Mouse (Mus musculus) midbrain, embryonic 10.5 days (tissue): ENCODE measurements around the gene Plod3. TPM values are rescaled to one million over a fixed set of nuclear protein-coding genes. Genes with fewer than 3 reads are reported as not detected.

Experiments
- DNase-seq: peaks from one replicate; pipeline ENCODE4 v3.0.0-alpha.2; 2017; ENCODE audit warnings: low spot score
- H3K27ac ChIP-seq: fragments of 300-500 bp; sonication (generic); replicated peaks from 2 replicates; pipeline ENCODE4 v1.5.1; 2016; ENCODE audit warnings: mild to moderate bottlenecking
- H3K27me3 ChIP-seq: fragments of 300-500 bp; sonication (generic); 2 replicates; pipeline ENCODE4 v1.6.1; 2016; ENCODE audit warnings: low read depth, mild to moderate bottlenecking; ENCODE audit not compliant: poor library complexity, severe bottlenecking
- H3K36me3 ChIP-seq: fragments of 300-500 bp; sonication (generic); 2 replicates; pipeline ENCODE4 v1.6.1; 2016; ENCODE audit warnings: mild to moderate bottlenecking, moderate library complexity
- H3K4me1 ChIP-seq: fragments of 300-500 bp; sonication (generic); 2 replicates; pipeline ENCODE4 v1.6.1; 2016
- H3K4me3 ChIP-seq: fragments of 300-500 bp; sonication (generic); 2 replicates; pipeline ENCODE4 v1.5.1; 2016; ENCODE audit warnings: mild to moderate bottlenecking, moderate library complexity
- H3K9me3 ChIP-seq: fragments of 300-500 bp; sonication (generic); replicated peaks from 2 replicates; pipeline ENCODE4 v1.6.1; 2016; ENCODE audit warnings: mild to moderate bottlenecking
- WGBS: fragments of 180-500 bp; shearing (Covaris S2); methylation state at CpG from one replicate; pipeline ENCODE4 v1.1.7; 2016; 5-methylcytosine and 5-hydroxymethylcytosine counted together
- polyA plus RNA-seq: library from polyadenylated mRNA; unstranded; fragments of >200 nt; fragmentation: Nextera tagmentation; extraction: Ambion mirVana; gene quantifications from 2 replicates; pipeline ENCODE4 v1.2.1, GENCODE M21; 2016

Gene Plod3
- polyA plus RNA-seq, 1 experiment from 2014 or later: 43.2 TPM

- no peaks in the 10 kb centered on the region for H3K27me3 ChIP-seq
- WGBS: 76% methylated on average over 5 of the region's 5 CpGs
- H3K4me1 ChIP-seq: peaks cover 7% of the 10 kb centered on the region; the same call in 1 of the 2 replicates
- peaks cover 23% of the 10 kb centered on the region for H3K36me3 ChIP-seq
- H3K4me3 ChIP-seq: no peak overlapping the region
- H3K27ac ChIP-seq: no peak overlapping the region
- H3K9me3 ChIP-seq: no peaks in the 10 kb centered on the region
- no peak for DNase-seq
Measured at GRCm38 (mm10) chr5:136999449-136999848, 12.6 kb downstream of the Plod3 start.

GRCm38 (mm10) chr5:137000612-137001011, 13.8 kb downstream of the Plod3 start:
- peaks cover 7% of the 10 kb centered on the region; the same call in 1 of the 2 replicates for H3K4me1 ChIP-seq
- DNase-seq: no peak
- peaks cover 11% of the 10 kb centered on the region for H3K36me3 ChIP-seq
- 82% methylated on average over 2 of the region's 2 CpGs for WGBS
- no peak overlapping the region for H3K4me3 ChIP-seq
- no peaks in the 10 kb centered on the region for H3K27me3 ChIP-seq
- H3K27ac ChIP-seq: peak overlapping the region; percentile 64; the same call in 1 of the 2 replicates
- no peaks in the 10 kb centered on the region for H3K9me3 ChIP-seq

GRCm38 (mm10) chr5:137007276-137007675, 20.5 kb downstream of the Plod3 start:
- H3K4me1 ChIP-seq: no peaks in the 10 kb centered on the region
- no peaks in the 10 kb centered on the region for H3K27me3 ChIP-seq
- 60% methylated on average over 8 of the region's 8 CpGs for WGBS
- H3K9me3 ChIP-seq: no peaks in the 10 kb centered on the region
- DNase-seq: no peak
- no peaks in the 10 kb centered on the region for H3K36me3 ChIP-seq
- H3K27ac ChIP-seq: no peak overlapping the region
- no peak overlapping the region for H3K4me3 ChIP-seq

GRCm38 (mm10) chr5:137009988-137010387, 23.2 kb downstream of the Plod3 start:
- WGBS: 35% methylated on average over 3 of the region's 3 CpGs

GRCm38 (mm10) chr5:137012401-137012950, 25.7 kb downstream of the Plod3 start:
- Histone ChIP-seq H3K9me3 (no peaks in the 10 kb centered on the region), H3K27me3 (no peaks in the 10 kb centered on the region), H3K4me1 (no peaks in the 10 kb centered on the region), H3K36me3 (no peaks in the 10 kb centered on the region), H3K4me3 (no peak overlapping the region), H3K27ac (no peak overlapping the region)
- DNase-seq: no peak
- WGBS: 84% methylated on average over 15 of the region's 15 CpGs

More at GRCm38 (mm10) chr5:137009988-137010387, 23.2 kb downstream of the Plod3 start:
- Histone ChIP-seq H3K27me3 (no peaks in the 10 kb centered on the region), H3K9me3 (no peaks in the 10 kb centered on the region), H3K4me3 (no peak overlapping the region), H3K4me1 (no peaks in the 10 kb centered on the region), H3K36me3 (no peaks in the 10 kb centered on the region), H3K27ac (no peak overlapping the region)
- peak; percentile 56 for DNase-seq

- DNase-seq: no peak
- Histone ChIP-seq H3K4me3 (no peak overlapping the region), H3K9me3 (no peaks in the 10 kb centered on the region), H3K27ac (no peak overlapping the region), H3K4me1 (no peaks in the 10 kb centered on the region), H3K36me3 (no peaks in the 10 kb centered on the region), H3K27me3 (no peaks in the 10 kb centered on the region)
- 94% methylated on average over 3 of the region's 3 CpGs for WGBS
Measured at GRCm38 (mm10) chr5:137015913-137016312, 29.1 kb downstream of the Plod3 start.

- H3K9me3 ChIP-seq: no peaks in the 10 kb centered on the region
- peaks cover 18% of the 10 kb centered on the region for H3K4me1 ChIP-seq
- no peak overlapping the region for H3K4me3 ChIP-seq
- no peak overlapping the region for H3K27ac ChIP-seq
- no peak for DNase-seq
- H3K36me3 ChIP-seq: no peaks in the 10 kb centered on the region
- H3K27me3 ChIP-seq: peaks cover 56% of the 10 kb centered on the region
- WGBS: 50% methylated on average over 3 of the region's 3 CpGs
Measured at GRCm38 (mm10) chr5:137024318-137024717, 37.5 kb downstream of the Plod3 start.

GRCm38 (mm10) chr5:137025132-137025531, 38.3 kb downstream of the Plod3 start:
- Histone ChIP-seq H3K4me1 (peaks cover 23% of the 10 kb centered on the region), H3K4me3 (peak overlapping the region; percentile 26; the same call in 1 of the 2 replicates), H3K27ac (no peak overlapping the region), H3K9me3 (no peaks in the 10 kb centered on the region), H3K27me3 (peaks cover 64% of the 10 kb centered on the region), H3K36me3 (no peaks in the 10 kb centered on the region)
- peak; percentile 82 for DNase-seq
- 0% methylated on average over 23 of the region's 23 CpGs for WGBS

GRCm38 (mm10) chr5:137026092-137026491, 39.3 kb downstream of the Plod3 start, which contains the start of gene Vgf:
TSS of gene Vgf (plus strand) at chr5:137026392.
- WGBS: 33% methylated on average over 4 of the region's 4 CpGs
- DNase-seq: no peak
- H3K27me3 ChIP-seq: peaks cover 74% of the 10 kb centered on the region
- no peak within 1 kb of the TSS for H3K27ac ChIP-seq
- H3K36me3 ChIP-seq: no peaks in the 10 kb centered on the region
- no peaks in the 10 kb centered on the region for H3K9me3 ChIP-seq
- H3K4me1 ChIP-seq: peaks cover 33% of the 10 kb centered on the region
- H3K4me3 ChIP-seq: peak within 1 kb of the TSS; percentile 26; the same call in 1 of the 2 replicates

- Histone ChIP-seq H3K36me3 (no peaks in the 10 kb centered on the region), H3K4me3 (peak overlapping the region; percentile 62), H3K4me1 (peaks cover 55% of the 10 kb centered on the region), H3K9me3 (no peaks in the 10 kb centered on the region), H3K27me3 (peaks cover 100% of the 10 kb centered on the region), H3K27ac (no peak overlapping the region)
- WGBS: 7% methylated on average over 29 of the region's 29 CpGs
- no peak for DNase-seq
Measured at GRCm38 (mm10) chr5:137028561-137029272, 41.9 kb downstream of the Plod3 start.

GRCm38 (mm10) chr5:137029273-137029585, 42.4 kb downstream of the Plod3 start:
- no peak for DNase-seq
- under 1% methylated on average over 8 of the region's 8 CpGs for WGBS
- H3K27me3 ChIP-seq: peaks cover 100% of the 10 kb centered on the region
- no peaks in the 10 kb centered on the region for H3K36me3 ChIP-seq
- H3K9me3 ChIP-seq: no peaks in the 10 kb centered on the region
- H3K4me3 ChIP-seq: peak overlapping the region; percentile 62
- H3K27ac ChIP-seq: no peak overlapping the region
- peaks cover 55% of the 10 kb centered on the region for H3K4me1 ChIP-seq

GRCm38 (mm10) chr5:137029643-137030415, 43.0 kb downstream of the Plod3 start:
- peaks cover 53% of the 10 kb centered on the region for H3K4me1 ChIP-seq
- under 1% methylated on average over 52 of the region's 52 CpGs for WGBS
- H3K4me3 ChIP-seq: peak overlapping the region; percentile 62
- 0 out of 2 replicates have a peak overlapping the region, but pooled peaks have one; percentile 17 for H3K27ac ChIP-seq
- H3K36me3 ChIP-seq: 0 out of 2 replicates have a peak, but pooled peaks cover under 1% of the 10 kb centered on the region
- peak; percentile 97 for DNase-seq
- H3K9me3 ChIP-seq: no peaks in the 10 kb centered on the region
- peaks cover 100% of the 10 kb centered on the region for H3K27me3 ChIP-seq
